Mouse (Mus musculus): ENCODE data around the gene Gabarapl2.

Gene Gabarapl2

DNA sequence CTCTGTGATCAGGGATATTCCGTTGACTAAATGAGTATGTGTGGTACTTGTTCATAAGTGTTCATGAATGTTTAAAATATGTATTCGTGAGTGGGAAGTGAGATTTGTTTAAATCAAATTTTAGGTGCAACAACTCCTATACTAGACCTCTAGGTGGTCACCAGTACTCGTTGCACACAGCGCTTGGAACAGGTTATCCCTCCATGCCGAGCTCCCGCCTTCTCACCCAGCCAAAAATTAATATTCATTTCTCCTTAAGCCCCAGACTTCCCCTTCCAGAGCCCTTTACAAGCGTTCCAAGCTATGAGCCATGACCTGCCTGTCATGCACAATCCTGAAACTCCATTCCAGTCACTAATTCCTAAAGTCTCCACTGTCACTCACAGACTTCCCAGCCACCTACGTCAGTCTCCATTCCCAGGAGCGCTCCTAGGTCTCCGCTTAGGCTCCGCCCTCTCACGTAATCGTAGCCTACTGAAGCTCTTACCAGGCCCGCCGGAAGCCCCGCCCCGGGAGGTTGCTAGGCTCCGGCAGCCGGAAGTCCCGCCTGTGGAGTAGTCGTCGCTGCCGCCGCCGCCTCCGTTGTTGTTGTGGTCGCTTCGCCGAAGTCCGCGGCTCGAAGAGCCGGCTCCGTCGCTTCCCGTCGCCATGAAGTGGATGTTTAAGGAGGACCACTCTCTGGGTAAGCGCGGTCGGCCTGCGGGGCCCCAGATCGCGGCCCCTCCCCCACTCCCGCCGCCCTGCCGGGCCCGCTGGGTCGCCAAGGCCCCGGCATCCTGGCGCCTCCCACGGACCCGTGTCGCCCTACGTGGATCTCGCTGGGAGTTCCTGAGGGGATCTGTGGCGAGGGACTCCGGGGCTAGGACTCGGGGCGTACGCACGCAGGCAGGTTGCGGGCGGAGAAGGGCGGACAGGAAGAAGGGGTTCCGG is at the start of gene Gabarapl2:
Gene Gabarapl2, plus strand, starts transcription at position 533 of the 930 bp plus-strand sequence.
- CTCF ChIA-PET, result no interaction called here

DNA sequence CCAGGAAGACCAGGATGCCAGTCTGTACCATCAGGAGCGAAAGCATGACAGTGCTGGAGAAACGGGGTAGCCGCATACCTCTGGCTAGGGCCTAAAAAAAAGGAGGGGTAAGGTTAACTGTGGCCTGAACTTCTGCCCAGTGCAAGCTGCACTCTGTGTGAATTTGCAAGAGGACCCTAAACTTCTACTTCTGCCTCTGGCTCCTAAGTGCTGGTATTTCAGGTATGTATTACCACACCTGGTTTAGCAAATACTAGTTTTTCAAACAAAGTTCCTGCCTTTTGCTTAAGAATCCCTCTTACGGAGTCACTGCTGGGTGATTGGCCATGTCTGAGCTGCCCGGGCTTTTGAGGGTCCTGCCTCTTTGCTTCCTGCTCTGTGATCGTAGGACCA is 49.6 kb upstream of the Gabarapl2 start:
- CTCF ChIA-PET, result no interaction called here

DNA sequence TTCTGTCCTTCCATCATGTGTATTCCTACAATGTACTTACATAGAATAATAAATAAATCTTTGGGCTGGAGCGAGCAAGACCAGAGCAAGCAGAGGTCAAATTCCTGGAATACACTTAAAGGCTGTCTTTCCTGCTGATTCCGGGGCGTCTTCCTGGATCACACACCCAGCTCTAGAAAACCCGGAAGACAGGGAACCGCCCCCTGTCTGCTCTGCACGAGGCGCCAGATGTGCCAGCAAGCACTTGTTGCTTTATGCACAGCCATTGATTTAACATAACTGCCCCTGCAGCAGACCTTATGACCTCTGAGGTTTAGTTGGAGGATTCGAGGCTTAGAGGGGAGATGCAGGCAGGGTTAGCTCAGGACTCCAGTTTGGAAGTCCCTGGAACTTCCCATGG is 48.5 kb upstream of the Gabarapl2 start:
- CTCF ChIA-PET, result no interaction called here

DNA sequence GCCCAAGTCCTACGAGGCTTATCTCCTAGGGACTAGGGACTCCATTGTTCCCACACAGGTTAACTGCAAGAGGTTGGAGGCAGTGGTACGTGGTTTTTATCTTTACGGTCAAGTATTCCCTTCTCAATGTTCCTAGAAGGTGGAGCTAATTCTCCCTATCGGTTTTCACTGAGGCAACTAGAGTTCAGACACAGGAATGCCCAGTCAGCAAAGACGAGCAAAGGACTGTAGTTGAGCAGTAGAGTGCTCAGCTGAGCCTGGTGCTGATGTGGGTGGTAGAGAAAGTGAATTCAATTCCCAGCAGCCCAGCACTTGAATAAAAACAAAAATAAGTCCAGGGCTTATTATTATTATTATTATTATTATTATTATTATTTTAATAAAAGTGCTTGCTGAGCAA is 47.9 kb upstream of the Gabarapl2 start:
- CTCF ChIA-PET, result no interaction called here

DNA sequence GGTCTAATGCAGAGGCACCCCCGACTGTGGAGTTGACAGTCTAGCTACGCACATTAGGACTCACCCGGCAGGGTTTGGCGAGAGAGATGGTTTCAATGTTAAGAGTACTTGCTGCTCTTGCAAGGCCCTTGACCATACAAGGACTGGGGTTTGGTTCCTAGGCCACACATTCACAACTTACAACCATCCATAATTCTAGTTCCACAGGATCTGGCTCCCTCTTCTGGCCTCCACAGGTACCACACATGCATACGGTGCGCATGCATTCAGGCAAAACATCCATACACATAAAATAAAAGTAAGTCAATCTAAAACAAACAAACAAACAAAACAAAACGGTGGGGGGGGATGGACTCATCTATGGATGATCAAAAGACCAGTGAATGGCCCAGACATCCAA is 45.5 kb upstream of the Gabarapl2 start:
- CTCF ChIA-PET, result no interaction called here

DNA sequence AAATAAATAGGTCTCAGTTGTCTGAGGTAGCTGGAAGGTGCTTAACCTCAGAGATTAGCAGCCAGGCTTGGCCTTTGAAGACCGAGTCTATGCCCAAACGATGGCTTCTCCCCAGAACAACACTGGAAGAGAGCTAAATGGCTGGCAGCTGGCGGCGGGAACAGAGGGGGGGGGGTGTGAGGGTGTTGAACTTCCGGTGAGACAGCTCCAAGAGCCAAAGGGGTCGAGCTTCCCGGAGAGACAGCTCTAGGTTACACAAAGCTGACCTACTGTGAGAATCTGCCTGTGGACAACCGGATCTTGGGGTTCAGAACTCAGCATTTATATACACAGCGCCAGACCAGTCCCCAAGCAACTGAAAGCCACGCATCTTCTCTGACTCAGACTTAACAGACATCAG is 41.9 kb upstream of the Gabarapl2 start:
- CTCF ChIA-PET, result no interaction called here

DNA sequence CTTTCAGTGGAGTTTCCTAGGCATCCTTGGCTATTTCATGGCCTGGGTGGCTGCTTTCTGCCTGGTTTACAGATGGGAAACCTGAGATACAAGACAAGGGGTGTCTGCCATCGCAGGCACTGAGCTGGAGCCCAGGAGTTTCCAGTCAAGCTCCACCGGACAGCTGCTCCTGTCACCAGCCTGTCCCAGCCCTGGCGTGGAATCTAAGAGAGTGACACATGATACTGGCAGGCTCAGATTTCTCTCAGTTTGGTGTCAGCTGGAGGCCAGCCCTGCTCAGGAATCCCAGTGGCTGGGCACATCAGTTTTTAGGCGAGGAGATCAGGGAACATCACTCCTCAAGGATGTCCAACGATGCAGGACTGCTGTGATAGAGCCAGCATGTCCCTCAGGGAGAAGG is 38.4 kb upstream of the Gabarapl2 start:
- CTCF ChIA-PET, result no interaction called here

DNA sequence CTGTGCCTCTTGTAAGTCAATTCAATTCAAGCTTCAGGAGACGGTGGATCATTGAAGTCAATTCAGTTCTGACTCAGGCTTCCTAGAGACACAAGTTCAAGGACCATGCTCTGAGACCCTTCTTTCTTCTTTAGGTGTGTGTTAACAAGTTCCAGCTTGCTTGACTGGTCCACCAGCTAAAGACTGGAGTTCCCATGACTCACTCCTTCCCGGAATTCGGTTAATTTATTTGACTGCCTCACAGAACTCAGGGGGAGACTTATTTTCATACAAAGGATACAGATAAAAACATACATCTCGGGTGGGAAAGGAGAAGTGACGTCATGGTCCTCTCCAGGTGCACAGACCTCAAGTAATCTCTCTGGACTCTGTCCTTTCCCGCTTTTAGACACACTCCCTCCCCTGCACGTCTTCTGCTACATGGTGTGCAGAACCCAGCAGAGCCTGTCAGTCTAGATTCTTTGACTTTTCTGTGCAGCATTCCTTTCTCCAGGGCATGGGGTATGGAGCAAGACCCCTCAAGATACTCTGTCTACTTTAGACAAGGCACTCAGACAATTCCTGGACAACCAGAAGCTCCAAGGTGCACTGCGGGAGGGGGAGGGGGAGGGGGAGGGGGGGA is 34.9 kb upstream of the Gabarapl2 start:
- CTCF ChIA-PET, result no interaction called here

DNA sequence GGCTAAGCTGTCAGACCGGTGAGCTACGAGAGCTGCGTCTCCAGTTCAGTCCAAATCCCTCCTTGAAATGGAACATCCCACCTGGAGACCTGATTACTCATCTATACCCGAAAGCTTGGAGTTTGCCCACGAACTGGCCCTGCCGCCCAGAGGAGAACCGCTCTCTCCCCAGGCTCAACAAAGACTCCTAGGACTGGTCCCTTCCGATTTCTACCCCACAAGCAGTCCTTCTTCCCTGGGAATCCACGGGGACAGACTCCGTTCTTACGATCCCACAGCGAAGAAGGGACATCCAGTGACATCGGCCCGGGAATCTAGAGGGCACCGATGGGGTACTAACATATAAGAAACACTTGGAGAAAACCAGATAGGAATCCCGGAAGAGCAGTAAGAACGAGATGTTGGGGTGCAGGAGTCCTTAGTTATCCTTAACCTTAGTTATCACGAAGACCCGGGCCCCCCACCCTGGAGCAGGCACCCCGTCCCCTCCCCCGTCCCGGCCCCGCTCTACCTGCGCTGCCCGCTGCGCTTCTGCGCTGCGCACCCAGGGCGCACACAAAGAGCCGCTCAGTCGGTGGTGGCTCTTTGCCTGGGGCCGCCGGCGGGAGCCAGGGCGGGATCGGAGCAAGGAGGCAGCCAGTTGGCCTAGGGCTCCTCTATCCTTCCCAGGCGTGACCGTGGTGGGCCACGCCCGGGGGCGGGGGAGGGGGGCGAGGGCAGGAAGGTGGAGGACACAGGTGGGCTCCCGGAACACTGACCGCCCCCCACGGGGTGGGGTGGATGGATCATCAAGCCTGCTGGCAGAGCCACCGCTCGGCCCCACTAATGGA is 30.7 kb upstream of the Gabarapl2 start, which contains the start of gene Chst5:
Gene Chst5, minus strand, starts transcription at position 827 of the 830 bp plus-strand sequence.
- CTCF ChIA-PET, result no interaction called here

DNA sequence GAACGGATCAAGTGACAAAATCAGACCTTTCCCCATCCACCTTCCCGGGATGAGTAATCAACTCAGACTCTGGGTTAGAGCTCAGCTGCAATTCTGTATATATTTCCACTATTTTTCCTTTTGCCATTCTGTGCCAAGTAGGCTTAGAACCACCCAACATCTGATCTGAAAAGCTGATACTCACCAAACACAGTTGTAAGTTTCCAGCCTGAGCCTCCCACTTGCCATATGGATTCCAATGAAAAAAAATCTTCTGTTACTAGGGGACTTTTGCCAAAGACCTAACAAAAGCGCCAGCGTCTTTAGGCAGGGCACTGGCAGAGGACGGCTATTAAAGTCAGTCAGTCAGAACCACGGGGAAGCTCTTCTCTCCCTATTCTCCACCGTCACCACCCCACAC is 28.9 kb upstream of the Gabarapl2 start:
- CTCF ChIA-PET, result no interaction called here

DNA sequence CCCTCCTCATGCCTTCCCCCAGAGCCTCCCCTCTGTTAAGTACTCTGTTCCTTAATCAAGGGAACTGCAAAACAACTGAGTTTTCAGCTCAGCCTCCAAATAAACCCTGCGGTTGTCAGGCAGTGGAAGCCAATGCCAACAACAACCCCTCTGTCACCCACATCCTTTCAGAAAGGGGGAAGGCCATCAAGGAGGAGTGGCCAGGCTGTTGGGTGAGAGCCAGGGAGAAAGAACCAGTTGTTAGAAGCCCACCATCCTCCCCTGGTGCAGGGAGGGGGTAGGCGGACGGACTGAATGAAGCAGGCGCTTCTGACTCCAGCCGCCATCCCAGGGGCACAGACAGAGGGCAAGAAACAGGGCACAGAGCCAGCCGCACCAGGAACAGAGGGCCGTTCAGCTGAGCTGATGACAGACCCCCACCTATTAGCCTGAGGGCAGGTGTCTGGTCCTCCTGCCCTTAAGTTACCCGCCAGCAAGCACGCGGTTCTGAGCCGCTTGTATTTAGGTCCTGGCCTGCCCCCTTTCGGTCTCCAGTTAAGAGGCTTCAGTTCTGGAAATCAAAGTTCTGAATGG is 27.6 kb upstream of the Gabarapl2 start:
- CTCF ChIA-PET, result no interaction called here

DNA sequence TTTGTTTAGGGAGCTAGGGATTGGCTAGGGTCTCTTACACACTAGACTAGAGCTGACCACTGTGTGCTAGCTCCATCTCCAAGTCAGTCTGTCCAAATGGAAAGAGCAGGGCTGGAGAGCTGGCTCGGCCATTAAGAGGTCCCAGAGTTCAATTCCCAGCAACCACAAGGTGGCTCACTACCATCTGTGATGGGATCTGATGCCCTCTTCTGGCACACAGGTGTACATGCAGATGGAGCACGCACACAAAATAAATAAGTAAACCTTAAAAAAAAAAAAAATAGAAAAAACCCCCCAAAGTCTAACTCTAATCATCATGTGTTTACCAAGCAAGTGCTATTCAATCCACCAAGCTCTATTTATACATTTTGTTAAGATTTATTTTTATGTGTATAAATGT is 20.8 kb upstream of the Gabarapl2 start:
- CTCF ChIA-PET, result interaction anchor here (0.7 kb wide), 1 partner anchor 48 kb away, joined by 4 read pairs; no protein-coding TSS in a partner anchor

DNA sequence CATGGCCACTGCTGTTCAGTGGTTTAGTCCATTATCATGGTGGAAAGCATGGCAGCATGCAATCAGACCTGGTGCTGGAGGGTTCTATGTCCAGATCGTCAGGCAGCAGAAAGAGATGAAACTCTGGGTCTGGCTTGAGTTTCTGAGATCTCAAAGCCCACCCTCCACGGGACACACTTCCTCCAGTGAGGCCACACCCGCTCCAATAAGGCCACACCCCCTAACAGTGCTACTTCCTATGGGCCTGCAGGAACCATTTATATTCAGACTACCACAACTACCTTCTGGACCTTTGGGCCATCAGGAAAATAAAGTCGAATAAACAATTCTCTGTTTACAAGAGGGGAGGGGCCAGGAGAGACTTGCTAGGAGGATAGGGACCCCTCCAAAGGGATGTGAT is 19.5 kb upstream of the Gabarapl2 start:
- CTCF ChIA-PET, result no interaction called here

DNA sequence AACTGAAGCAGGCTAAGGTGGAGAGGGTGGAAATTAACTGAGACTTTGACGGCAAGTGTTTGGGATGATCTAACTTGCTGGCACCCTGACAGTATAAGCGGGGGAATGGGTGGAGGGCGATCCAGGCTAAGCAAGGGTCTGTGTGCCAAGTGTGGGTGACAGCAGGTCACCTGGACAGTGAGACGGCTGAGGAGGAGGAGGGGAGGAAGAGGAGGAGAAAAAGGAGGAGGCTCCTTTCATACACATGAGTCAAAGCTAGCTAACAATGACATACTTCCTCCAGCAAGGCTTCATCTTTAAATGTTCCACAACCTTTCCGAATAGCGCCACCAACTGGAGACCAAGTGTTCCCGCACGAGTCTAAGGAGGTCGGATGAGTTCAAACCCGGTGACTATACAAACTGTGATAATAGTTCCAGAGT is 17.1 kb upstream of the Gabarapl2 start:
- CTCF ChIA-PET, result no interaction called here

DNA sequence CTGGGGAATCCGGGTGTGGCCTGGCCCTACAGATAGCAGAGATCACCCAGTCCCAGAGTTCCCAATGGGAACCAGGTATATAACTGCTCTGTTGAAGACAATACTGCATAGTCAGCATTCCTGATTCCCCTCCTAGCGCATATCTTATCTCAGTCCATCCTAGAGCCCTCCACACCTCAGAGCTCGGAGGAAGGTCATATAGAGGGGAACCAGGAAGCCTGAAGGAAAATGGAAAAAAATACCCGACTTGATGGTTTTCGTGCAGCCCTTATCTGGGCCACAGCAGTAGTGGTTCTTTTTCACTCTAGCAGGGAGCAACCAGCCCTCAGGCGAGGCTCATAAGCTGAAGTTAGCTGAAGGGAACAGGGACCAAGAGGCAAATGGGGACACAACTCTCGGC is 15.5 kb upstream of the Gabarapl2 start:
- CTCF ChIA-PET, result no interaction called here

DNA sequence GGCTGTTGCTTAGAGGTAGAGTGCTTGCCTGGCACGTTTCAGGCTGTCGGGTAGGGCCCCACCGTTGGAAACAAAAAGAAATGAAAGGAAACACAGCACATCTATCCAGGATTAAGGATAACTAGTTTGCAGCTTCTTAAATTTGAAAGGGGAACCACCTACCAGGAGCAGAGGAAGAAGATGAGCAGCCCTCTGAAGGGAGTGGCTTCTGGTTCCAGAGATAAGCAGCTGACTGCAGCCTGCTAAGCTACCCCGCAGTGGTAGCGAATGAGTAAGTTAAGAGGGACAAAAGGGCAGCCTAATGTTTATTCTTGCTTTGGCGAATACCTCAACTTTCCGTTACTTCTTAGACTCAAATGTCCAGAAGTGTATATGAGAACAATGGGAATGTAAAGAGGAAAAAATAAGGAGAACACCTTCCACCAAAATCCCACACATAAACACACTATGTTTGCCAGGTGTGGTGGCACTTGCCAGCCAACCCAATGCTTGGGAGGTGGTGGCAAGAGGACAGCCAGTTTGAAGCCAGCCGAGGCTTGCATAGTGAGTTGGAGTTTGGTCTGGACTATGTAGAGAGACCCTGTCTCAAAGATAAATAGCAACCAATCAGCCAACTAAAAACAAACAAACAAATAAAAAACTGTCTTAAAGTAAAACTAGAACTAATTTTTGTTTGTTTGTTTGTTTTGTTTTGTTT is 10.7 kb upstream of the Gabarapl2 start:
- CTCF ChIA-PET, result no interaction called here

DNA sequence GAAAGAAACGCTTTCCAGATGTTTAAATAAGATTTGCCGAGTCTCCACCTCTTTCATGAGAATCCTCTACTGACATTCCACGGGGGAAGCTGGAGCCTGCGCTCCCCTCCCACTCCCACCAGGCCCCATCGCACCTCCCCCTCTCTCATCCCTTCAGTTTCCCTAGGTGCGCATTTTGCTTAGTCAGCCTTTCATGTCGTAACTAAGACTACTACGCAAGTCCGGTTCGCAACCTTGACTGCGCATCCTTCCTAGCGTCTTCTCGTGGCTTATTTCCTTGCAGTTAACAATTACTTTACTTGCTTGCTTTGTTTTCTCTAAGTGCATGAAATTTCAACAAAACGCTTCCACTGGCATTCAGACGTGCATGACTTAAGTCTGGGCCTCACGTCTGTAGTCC is 8.8 kb upstream of the Gabarapl2 start:
- CTCF ChIA-PET, result interaction anchor here (0.7 to 1.1 kb wide), 2 partner anchors 60 to 106 kb away, joined by 4 to 6 read pairs; partner anchors contain the start of gene Adat1

DNA sequence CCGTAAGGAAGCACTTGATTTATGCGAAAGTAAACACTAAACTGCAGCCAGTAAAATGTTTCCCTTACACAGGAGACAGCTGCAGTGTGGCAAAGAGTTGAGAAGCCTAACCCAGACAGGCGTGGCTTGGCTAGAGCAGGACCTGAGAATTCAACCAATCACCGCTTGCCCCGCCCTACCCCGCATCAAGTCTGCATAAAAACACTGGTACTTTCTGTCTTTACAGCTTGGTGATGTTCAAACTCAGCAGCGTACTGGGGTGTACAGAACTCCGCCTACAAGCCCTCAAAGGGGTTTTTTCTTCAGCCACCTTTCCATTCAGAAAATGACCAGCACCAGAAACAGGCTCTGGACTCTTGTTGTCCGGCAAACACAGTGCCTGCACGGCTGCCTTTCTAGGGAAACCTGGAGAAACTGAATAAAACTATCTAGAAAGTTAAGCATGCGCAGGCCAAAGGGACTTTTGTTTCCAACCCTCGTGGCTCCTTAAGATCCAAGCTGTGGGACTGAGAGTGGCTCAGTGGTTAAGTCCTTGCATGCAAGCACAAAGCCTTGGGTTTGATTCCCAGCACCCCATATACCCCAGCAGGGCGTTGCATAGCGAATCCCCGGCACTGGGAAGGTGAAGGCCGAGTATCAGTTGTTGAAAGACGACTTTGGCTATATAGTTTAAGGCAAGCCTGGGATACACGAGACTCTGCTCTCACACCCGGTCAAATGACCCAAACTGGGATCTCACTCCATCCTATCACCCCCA is 7.7 kb upstream of the Gabarapl2 start:
- CTCF ChIA-PET, result interaction anchor here (1.1 kb wide), 1 partner anchor 59 kb away, joined by 6 read pairs; the partner anchor contains the start of gene Adat1

DNA sequence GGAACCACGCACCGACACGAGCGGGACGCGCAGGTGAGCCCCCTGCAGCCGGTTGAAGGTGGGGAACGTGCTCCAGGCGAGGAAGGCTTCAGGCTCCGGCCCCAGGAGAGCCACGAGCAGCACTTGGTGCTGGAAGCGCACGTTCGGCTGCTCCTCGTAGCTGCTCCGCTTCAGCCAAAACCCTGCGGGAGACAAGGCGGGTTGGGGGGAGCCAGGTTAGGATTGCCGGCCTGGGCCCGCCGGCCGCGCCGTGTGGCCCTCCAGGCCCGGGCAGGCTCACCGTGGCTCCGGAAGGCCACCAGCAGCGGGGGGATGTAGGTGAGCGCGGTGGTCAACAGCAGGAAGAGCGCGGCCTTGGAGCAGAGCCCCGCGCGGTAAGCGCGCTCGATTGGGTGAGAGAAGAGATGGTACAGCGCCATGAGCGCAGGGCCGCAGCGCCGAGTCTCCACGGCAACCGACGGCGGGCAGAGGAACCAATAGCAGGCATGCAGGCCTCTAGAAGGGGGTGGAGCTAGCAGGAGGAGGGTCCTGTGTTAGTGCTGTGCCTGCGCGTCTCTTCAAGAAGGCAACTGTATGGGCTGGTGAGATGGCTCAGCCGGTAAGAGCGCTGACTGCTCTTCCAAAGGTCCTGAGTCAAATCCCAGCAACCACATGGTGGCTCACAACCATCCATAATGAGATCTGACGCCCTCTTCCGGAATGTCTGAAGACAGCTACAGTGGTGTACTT is 7.0 kb upstream of the Gabarapl2 start, which contains the start of gene Tmem231:
Gene Tmem231, minus strand, starts transcription at position 534 of the 729 bp plus-strand sequence.
- CTCF ChIA-PET, result interaction anchor here (1.1 kb wide), 1 partner anchor 52 kb away, joined by 4 read pairs; no protein-coding TSS in a partner anchor

DNA sequence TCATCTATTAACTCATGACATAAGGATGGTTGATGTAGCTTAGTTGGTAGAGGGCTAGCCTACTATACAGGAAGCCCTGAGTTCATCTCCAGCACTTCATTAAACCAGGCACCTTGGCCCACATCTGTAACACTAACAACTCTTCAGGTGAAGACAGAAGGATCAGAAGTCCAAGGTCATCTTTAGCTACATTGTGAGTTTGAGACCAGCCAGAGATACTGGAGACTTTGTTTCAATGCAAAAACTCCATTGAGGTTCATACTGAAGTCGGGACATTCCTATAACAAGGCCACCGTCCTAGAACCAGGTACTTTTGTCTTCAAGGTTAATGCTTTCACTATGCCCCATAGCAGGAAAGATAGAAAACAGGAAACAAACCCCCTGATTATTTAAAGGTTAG is 6.3 kb upstream of the Gabarapl2 start:
- CTCF ChIA-PET, result interaction anchor here (1.1 kb wide), 1 partner anchor 53 kb away, joined by 4 read pairs; no protein-coding TSS in a partner anchor
